Mouse (Mus musculus): ENCODE data around the gene Akap12. TPM values are rescaled to one million over a fixed set of nuclear protein-coding genes. Genes with fewer than 3 reads are reported as not detected.
A peak's percentile ranks its signal among the peaks of the same experiment; 100 is the strongest.

Akap12 gene
- polyA plus RNA-seq (2012; ENCODE audit: insufficient read depth, insufficient read length, missing spikeins) = 0.27 and 0.43 TPM in 2 replicates

DNA sequence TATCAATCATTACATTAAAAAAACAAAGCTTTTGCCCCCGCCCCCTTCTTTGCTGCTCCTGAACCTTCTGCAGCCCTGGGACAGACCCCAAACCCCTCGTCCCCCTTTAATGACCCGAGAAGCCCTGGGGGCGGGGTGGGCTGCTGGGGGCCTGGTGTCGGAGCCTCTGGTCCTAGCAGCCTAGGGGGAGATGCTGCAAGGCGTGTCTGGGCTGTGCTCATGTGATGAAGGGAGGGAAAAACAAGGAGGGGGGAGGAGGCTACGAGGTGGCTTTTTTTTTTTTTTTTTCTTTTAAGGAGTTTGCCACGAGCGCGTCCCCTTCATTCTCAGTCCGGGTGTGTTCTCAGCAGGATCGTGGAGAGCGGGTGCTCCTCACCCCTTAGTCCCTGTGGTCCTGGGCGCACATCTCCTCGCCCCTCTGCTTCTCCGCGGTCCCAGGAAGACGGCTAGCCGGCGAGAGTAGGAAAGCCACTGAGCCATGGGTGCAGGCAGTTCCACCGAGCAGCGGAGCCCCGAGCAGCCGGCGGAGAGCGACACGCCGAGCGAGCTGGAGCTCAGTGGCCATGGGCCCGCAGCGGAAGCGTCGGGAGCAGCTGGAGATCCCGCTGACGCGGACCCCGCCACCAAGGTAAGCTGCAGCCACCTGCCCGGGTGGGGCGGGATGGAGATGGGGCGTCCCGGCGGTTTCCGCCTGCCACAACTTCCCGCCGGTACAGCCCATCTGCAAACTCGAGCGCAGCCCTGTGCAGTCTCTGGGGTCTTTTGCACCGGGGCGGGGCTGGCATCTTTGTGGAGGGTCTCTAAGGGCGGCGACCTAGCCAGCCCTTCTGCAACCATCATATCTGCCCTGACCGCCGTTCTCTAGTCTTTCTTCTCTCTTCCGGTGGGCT lies at the start of gene Akap12:
TSS of gene Akap12 (plus strand) at position 340 of the 890 bp plus-strand sequence.
- no peak for TF ChIP-seq CTCF (IDR thresholded peaks at IDR 0.05; ENCODE audit: low read depth, low read length)
- Histone ChIP-seq H3K4me3 (ENCODE audit: insufficient read depth, low read length) (peak within 1 kb of the TSS; percentile 62), H3K27ac (ENCODE audit: insufficient read depth, low read depth, low read length) (no peak within 1 kb of the TSS), H3K4me1 (ENCODE audit: control insufficient read depth, insufficient read depth, low read length) (peaks cover 16% of the 10 kb centered on the region)

DNA sequence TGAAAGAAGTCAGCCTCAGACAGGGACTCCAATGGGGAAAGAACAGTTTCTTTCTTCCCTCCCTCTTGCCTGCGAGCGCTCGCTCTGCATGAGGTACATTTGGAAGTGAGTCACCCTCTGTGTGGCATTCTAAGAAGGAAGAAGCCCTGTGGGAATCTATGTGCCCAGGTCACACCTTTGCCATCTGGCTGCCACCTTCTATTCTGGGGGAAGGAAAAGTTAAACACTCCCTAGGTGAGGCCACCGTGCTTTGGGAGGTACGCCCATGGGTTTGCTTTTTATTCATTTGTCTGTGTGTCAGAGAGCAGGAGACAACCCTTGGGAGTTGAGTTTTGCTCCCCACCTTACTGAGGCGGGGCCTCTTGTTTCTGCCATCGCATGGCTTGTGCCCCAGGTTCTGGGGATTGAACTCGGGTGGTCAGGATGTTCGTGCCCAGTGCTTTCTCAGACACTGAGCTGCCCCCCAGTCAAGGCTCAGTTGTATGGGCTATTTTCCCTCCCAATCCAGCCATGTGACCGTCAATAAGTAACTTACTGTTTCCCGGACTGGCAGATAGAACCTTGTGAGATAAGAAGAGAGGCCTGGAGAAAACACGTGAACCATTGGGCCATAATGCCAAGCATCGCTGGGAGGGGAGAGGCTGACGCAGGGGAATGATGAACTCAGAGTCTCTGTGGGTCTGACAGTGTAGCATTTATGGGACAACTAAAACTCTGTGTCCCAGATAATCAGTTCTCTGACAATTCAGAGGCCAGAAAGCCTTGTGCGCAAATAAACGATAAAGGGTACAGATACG lies 35.4 kb upstream of the Akap12 start:
- Histone ChIP-seq H3K4me1 (ENCODE audit: control insufficient read depth, insufficient read depth, low read length) (peaks cover 13% of the 10 kb centered on the region), H3K4me3 (ENCODE audit: insufficient read depth, low read length) (no peak overlapping the region), H3K27ac (ENCODE audit: insufficient read depth, low read depth, low read length) (no peak overlapping the region)
- no peak for TF ChIP-seq CTCF (IDR thresholded peaks at IDR 0.05; ENCODE audit: low read depth, low read length)
- no peak for TF ChIP-seq POLR2A (IDR thresholded peaks at IDR 0.05; ENCODE audit: borderline replicate concordance, low read depth, low read length)

DNA sequence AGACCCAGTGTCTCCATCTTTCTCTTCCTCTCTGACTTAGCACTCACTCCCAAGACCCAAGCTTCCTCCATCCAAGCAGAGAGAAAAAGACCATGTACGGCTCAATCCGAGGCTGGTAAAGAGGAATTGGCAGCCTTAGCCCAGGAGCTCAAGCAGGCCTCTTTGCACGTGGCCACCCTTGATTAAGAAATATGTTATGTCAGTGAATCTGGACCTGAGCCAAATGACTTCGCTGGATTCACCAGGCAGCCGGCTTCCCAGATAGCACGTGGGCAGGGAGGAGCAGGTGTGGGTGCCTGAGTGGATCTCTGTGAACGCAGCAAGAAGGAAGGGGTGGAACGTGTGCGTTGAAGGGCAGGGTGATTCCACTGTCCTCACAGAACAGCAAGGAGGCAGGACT lies 33.1 kb upstream of the Akap12 start:
- H3K4me1 ChIP-seq (ENCODE audit: control insufficient read depth, insufficient read depth, low read length) = peaks cover 13% of the 10 kb centered on the region
- H3K4me3 ChIP-seq (ENCODE audit: insufficient read depth, low read length) = no peak overlapping the region
- no peak for TF ChIP-seq POLR2A (IDR thresholded peaks at IDR 0.05; ENCODE audit: borderline replicate concordance, low read depth, low read length)
- TF ChIP-seq CTCF (IDR thresholded peaks at IDR 0.05; ENCODE audit: low read depth, low read length) = no peak
- no peak overlapping the region for H3K27ac ChIP-seq (ENCODE audit: insufficient read depth, low read depth, low read length)

DNA sequence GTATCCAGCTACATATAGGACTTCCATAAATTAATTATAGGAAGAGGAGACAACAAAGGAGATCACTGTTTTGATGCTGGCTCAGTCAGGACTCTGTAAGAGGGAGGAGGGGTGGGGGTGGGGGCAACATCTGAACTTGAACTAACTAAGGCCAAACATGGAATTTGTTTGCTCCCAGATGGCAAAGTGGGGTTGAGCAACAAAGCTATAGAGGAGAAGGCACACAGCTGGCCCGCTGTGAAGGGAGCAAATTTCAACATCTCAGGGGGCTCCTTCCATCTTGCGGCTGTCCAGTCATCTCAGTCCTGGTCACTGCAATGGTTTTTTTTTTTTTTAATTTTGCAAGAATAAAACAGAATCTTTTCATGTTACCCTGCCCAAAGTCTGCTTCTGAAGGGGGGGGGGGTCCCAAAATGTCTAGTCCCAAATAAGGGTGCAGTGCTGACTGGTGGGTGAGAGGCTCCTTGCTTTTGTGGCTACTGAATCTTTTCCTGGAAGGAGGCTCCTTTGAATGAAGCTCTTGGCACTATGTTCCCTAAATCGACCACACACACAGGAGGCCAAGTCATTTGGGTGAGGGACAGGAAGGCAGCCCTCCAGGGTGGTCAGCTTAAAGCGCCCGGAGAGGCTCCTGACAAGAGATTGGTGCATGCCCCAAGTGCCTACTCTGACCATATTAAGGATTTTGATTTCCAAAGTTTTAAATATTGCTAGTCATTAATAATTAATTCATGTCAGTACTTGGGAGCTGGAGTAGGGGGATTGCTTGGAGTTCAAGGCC lies 26.2 kb upstream of the Akap12 start:
- Histone ChIP-seq H3K27ac (ENCODE audit: insufficient read depth, low read depth, low read length) (no peak overlapping the region), H3K4me3 (ENCODE audit: insufficient read depth, low read length) (no peak overlapping the region), H3K4me1 (ENCODE audit: control insufficient read depth, insufficient read depth, low read length) (no peaks in the 10 kb centered on the region)
- TF ChIP-seq POLR2A (IDR thresholded peaks at IDR 0.05; ENCODE audit: borderline replicate concordance, low read depth, low read length) = no peak
- no peak for TF ChIP-seq CTCF (IDR thresholded peaks at IDR 0.05; ENCODE audit: low read depth, low read length)

DNA sequence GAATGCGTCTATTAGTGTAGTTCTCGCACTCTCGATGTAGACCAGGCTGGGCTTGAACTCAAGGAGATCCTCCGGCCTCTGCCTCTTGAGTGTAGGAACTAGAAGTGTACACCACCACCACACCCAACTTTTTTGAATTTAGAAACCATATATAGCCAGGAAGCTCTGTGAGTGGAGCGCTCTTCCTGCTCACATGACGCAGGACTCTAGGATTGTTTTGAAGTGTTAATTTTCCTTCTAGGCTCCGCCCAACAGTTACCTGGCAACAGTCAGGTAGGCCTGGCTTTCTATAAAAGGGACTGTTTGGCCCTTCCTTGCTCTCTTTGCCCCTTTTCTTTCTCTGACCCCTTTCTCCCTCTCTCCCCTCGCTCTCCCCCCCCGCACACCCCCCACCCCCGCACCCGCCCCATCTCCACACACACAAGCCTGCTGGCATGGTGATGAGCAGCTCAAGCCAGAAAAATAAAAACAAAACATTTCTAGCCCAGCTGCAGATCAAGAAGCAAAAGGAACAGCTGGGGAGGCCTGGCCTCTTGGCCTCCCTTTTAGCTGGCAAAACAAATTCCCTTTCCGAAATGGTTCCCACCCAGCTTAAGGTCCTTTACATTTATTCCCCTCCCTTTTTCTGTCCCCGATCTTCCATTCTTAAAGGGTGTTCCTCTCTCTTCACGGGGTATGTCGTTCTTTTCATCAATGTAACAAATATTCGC lies 22.4 kb upstream of the Akap12 start:
- Histone ChIP-seq H3K4me1 (ENCODE audit: control insufficient read depth, insufficient read depth, low read length) (no peaks in the 10 kb centered on the region), H3K27ac (ENCODE audit: insufficient read depth, low read depth, low read length) (no peak overlapping the region), H3K4me3 (ENCODE audit: insufficient read depth, low read length) (no peak overlapping the region)
- no peak for TF ChIP-seq POLR2A (IDR thresholded peaks at IDR 0.05; ENCODE audit: borderline replicate concordance, low read depth, low read length)
- no peak for TF ChIP-seq CTCF (IDR thresholded peaks at IDR 0.05; ENCODE audit: low read depth, low read length)

DNA sequence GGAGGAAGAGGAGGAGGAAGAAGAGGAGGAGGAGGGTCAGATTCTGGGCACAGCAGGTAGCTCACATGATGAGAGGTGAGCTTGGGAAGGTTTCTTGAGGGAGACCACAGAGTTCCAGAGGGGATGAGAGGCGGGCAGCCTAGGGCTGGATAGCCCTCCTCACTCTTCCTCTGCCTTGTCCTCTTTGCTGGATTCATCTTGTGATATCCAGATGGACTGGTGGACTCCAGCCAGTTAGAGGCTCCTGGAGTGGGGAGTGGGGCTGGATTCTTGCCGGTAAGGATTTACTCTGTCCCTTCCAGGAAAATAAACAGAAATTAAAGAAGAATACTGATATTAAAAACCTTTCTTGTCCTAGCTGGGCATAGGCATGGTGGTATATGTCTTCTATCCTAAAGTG lies 20.4 kb upstream of the Akap12 start:
- no peak for TF ChIP-seq CTCF (IDR thresholded peaks at IDR 0.05; ENCODE audit: low read depth, low read length)
- no peak for TF ChIP-seq POLR2A (IDR thresholded peaks at IDR 0.05; ENCODE audit: borderline replicate concordance, low read depth, low read length)
- Histone ChIP-seq H3K27ac (ENCODE audit: insufficient read depth, low read depth, low read length) (no peak overlapping the region), H3K4me1 (ENCODE audit: control insufficient read depth, insufficient read depth, low read length) (peaks cover 6% of the 10 kb centered on the region), H3K4me3 (ENCODE audit: insufficient read depth, low read length) (no peak overlapping the region)

DNA sequence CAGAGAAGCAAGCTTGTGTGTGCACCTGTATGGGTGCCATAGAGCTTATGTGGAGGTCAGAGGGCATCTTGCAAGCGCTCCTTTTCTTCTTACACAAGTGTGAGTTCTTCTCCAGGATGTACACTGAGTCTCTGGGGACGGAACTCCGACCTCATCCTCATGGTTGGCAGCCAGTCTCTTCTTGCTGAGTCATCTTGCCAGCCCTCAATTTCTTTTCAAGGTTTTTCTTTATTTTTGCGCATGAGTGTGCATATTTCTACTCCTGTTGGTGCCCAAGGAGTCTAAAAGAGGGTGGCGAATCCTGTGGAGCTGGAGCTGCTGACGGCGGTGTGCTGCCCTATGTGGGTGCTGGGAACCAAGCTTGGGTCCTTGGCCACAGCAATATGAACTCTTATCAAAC lies 19.8 kb upstream of the Akap12 start:
- TF ChIP-seq POLR2A (IDR thresholded peaks at IDR 0.05; ENCODE audit: borderline replicate concordance, low read depth, low read length) (no peak), CTCF (IDR thresholded peaks at IDR 0.05; ENCODE audit: low read depth, low read length) (no peak)
- Histone ChIP-seq H3K4me3 (ENCODE audit: insufficient read depth, low read length) (no peak overlapping the region), H3K4me1 (ENCODE audit: control insufficient read depth, insufficient read depth, low read length) (peaks cover 6% of the 10 kb centered on the region), H3K27ac (ENCODE audit: insufficient read depth, low read depth, low read length) (no peak overlapping the region)

DNA sequence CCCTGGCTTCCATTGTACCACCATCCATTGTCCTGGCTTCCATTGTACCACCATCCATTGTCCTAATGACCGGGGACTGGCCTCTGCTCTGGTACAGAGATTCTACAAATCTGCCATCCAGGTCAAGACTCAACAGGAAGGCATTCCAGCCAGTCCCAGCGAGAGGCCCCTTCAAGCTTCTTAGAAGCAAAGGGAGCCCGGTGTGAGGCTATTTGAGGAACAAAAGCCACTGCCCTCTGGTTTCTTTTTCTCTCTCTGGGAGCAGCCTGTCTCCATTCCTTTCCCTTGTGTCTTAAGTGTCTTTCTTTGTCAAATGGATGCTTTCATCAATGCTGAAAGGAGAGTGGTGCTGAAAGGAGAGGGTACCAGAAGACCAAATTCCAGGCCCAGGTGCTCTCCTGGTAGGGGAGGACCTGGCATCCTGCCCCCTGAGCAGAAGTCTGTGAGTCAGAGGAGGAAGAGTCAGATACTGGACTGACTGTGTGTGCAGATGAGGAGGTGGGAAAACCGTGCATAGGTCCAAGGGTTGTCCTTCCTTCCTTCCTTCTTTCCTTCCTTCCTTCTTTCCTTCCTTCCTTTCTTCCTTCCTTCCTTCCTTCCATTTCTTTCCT lies 16.8 kb upstream of the Akap12 start:
- H3K4me3 ChIP-seq (ENCODE audit: insufficient read depth, low read length) = no peak overlapping the region
- H3K4me1 ChIP-seq (ENCODE audit: control insufficient read depth, insufficient read depth, low read length) = peaks cover 6% of the 10 kb centered on the region
- TF ChIP-seq POLR2A (IDR thresholded peaks at IDR 0.05; ENCODE audit: borderline replicate concordance, low read depth, low read length) = no peak
- H3K27ac ChIP-seq (ENCODE audit: insufficient read depth, low read depth, low read length) = no peak overlapping the region

DNA sequence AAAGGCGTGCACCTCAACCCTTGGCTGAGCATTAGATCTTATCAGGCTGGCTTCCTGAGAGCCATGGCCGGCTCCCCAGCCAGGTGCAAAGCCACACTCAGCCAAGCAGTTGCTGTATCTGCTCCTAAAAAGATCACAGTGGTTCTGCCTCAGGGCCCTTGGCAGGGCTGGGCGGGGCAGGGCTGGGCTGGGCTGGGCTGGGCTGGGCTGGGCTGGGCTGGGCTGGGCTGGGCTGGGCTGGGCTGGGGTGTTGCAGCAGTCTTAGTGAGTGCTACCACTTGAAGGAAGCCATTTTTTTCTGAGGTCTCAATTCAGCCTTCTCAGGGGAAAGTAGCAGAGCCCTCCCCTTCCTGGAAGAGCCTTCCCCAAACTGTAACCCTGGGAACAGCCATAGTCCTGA lies 15.5 kb upstream of the Akap12 start:
- Histone ChIP-seq H3K4me3 (ENCODE audit: insufficient read depth, low read length) (no peak overlapping the region), H3K27ac (ENCODE audit: insufficient read depth, low read depth, low read length) (no peak overlapping the region), H3K4me1 (ENCODE audit: control insufficient read depth, insufficient read depth, low read length) (peaks cover 6% of the 10 kb centered on the region)
- TF ChIP-seq CTCF (IDR thresholded peaks at IDR 0.05; ENCODE audit: low read depth, low read length) (no peak), POLR2A (IDR thresholded peaks at IDR 0.05; ENCODE audit: borderline replicate concordance, low read depth, low read length) (no peak)

All from bone marrow macrophage, adult 2 months (primary cell).